Mouse (Mus musculus) granulocyte monocyte progenitor cell, adult 5-6 weeks (primary cell): ENCODE data around the gene Heatr4. TPM values are rescaled to one million over a fixed set of nuclear protein-coding genes. Genes with fewer than 3 reads are reported as not detected.
"Not testable (repeated sequence)": the region's sequence is repeated elsewhere in the genome, so short reads cannot be mapped to it uniquely, and the experiment has no call there.

Source experiments
- ATAC-seq: replicated peaks from 2 replicates; pipeline ENCODE4 v1.8.0; 2016; ENCODE audit warnings: mild to moderate bottlenecking, moderate TSS enrichment, inconsistent platforms; ENCODE audit not compliant: poor library complexity, severe bottlenecking
- total RNA-seq, 2 experiments: library from RNA; stranded (forward) in 1 of 2; stranded (reverse) in 1 of 2; fragments of 200-712, 200-1000 nt in 1 of 2; fragments of >200 nt in 1 of 2; fragmentation: Nextera tagmentation in 1 of 2; gene quantifications; 2 replicates each; pipeline ENCODE4 v1.2.3; 2014 to 2017

The Heatr4 gene
- total RNA-seq, 2 experiments from 2014 or later = not detected

DNA sequence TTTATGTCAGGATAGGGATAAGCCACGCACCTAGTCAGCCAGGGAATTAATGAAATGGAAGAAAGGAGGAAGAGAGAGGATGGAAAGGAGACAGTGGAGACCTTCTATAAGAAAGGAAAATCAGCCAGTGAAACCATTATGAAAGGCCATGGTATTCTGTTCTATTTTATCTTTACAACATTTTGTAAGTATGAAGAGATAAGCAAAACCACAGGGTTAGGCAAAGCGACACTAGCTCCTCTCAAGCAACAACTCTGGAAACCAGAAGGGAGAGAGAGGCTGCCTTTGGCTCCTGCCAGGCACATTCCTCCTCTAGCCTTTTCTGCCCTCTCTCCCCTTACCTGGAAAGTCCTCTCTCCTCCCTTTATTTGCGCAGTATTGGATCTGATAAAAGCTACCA is 42.7 kb downstream of the Heatr4 start:
- no peak for ATAC-seq

DNA sequence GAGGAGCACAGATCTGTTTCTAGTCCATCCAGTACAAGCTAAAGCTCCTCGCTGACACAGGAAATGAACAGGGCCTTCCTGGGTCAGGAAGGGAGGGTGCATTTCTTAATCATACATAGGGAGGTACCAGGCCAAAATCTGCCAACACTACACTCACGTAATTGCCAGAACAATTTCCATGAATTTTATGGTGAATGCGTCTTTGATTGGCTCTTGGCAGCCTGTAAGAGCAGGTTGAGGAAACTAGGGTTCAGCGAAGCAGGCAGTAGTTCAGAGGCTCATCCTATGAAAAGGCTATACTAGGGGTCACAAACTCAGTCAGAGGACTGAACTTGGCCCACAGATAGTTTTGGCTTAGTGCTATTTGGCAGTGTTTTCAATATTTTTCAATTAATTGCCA is 44.6 kb downstream of the Heatr4 start:
- ATAC-seq = peak; percentile 46; the same call in 1 of the 2 replicates

DNA sequence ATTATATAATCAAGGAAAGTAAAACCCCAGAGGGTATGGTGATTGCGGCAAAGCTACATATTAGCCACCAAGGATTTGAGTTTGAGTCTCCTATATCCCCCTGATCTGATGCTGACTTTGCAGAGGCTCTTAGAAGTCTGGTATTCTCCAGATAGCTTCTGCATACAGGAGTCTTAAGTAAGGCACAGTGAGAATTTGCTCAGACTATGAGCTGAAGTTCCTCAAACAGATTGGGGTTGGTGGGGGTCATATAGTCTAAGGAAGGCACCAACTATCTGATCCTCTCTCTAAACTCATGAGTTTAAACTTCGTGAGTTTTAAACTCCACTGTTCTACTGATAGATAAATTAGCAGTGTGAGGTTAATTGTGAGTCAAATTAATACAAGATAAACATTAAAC is 45.3 kb downstream of the Heatr4 start:
- ATAC-seq = 0 out of 2 replicates have a peak, but pooled peaks have one; percentile 27

DNA sequence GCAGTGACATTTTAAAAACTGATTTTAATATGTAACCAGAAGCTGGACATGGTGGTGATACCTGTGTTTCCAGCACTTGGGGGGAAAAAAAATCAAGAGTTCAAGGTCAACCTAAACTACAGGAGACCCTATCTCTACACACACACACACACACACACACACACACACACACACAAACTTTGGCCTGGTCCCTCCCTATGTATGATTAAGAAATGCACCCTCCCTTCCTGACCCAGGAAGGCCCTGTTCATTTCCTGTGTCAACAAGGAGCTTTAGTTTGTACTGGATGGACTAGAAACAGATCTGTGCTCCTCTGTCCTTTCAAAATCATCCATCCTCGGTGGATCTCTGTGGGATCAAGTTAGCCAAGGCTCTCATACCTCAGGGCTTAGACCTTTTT is 46.1 kb downstream of the Heatr4 start:
- ATAC-seq = not testable (repeated sequence)

DNA sequence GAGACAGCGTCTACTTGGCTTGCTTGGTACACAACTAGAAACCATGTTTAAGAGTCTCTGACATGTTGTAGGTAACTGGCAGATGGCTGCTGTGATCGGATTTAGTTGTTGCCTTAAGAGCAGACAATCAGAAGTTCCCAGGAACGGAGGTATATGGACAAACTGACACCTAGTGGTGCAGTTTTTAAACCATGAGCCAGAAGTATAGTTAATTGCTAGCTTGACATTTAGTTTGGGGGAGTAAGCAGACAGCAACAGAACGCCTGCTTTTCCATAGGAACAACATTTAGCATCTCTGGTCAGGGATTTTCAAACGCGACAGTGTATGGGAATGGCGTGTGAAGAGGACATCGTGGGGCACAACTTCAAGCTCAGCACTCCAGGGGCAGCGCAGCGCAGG is 47.1 kb downstream of the Heatr4 start:
- ATAC-seq = no peak

DNA sequence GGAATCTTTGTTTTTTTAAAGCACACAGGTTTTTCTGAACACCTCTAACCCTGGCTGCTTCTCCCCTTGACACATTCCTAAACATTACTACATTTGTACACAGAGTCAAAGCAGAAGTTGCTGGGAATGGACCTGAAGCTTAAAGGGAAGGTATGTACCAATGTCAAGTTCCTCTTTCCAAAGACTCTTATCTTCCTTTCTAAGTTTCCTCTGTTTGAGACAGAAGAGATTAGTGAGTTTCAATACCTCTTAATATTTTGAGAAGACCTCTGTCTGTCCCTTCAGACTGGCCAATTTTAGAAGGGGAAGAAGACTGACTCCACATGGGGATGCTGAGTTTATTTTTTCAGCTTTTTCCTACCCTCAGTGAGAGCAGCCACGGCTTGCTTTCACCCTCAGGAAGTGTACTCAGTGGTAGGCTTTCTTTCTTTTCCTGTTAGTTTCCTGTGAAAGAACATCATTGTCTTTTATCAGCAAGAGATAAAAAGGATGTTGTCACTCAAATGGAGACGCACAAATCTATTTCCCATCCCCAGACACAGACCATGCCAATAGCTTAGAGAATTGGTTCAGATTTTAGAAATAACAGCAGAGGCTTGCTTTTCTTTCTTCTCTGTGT is 55.4 kb downstream of the Heatr4 start:
- ATAC-seq = peak; percentile 92

DNA sequence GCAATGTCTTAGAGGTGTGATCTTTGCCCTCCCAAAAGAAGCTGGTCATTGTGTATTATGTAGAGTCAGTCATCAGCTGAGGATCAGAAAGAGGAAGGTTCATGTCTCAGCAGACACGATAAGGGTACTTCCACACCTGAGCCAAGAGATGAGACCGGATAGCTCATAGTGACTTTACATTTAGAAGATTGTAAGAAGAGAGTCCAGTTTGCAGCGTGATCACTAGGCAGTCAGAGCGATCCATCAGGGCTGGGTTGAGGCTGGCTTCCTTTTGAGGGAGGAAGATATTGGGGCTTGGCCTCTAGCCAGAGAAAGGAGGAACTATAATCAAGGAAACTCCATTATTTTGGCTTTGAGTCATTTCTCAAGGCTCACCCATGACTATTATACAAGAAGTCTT is 56.9 kb downstream of the Heatr4 start:
- peak; percentile 45 for ATAC-seq

DNA sequence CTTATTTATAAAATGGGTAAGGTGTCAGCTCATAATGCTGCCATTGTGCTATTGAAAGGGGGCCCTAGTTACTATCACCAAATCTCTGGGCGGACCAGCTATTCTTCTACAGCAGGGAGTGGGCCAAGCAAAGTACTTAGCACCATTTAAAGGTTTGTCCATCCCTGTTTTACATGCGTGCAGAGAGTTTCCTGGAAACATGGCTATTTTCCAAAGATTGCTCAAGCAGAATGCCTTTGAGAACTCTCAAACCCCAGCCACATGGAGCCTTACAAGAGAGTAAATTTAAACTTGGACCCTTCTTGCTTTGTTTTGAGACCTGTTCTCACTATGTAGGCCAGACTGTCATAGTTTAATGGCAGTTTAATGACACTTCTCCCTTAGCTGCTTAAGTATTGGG is 58.6 kb downstream of the Heatr4 start:
- no peak for ATAC-seq

DNA sequence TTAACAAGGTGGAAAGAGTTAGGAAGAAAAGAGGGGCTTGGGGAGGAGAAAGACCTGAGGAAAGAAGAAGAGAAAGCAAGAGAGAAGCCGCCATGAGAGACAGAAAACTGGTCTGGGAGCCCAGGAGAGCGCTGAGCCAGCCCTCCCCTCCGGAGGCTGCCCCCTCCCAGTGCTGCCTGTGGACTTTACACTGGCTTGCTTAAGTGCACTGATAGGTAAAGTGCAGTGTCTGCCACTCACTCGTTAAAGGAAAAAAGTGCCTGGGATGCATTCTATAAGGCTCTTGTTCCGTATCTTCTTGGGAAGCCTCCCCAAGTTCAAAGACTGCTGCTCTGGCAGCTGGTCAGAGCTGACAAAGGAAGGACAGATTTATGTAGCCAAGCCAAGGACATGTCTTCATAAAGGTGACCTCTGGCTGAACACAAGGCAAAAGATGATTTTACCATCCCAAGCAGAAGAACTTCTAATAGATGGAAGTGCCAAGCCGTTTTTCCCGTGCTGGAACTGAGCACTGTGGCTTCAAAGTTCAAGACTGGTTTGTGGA is 59.4 kb downstream of the Heatr4 start:
- ATAC-seq = no peak

DNA sequence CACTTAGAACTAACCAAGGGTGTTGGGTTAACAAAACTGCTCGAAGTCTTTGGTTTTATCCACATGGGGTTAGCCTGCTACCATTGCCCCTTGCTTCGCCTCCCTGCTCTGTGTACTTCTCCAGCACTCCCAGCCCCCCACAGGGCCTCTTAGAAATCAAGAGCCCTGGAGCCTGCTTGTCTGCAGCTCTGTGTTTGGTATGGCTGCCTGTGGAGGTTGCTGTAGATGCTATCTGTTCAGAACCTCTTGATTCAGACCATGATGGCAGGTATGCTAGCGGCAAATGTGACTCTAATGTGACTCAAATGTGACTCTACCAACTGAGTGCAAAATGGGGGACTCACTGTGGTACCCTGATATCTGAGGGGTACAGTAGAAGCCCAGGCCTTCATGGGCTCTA is 60.3 kb downstream of the Heatr4 start:
- no peak for ATAC-seq

DNA sequence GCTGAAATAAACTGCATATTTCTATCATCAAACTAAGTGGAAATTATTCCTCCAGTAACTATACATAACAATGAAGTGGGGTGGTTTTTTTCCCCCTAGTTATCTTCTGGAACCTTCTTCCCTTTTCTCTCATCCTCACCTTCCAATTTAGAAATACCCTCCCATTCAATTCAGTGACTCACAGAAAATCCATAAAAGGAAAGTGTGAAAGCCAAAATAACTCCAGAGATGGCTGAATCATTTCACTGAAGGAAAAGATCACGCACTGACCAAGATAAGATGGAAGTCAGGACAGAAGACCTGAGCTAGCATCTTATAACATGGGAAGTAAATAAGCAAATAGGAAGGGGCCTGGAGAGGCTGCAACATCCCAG is 61.2 kb downstream of the Heatr4 start:
- no peak for ATAC-seq

DNA sequence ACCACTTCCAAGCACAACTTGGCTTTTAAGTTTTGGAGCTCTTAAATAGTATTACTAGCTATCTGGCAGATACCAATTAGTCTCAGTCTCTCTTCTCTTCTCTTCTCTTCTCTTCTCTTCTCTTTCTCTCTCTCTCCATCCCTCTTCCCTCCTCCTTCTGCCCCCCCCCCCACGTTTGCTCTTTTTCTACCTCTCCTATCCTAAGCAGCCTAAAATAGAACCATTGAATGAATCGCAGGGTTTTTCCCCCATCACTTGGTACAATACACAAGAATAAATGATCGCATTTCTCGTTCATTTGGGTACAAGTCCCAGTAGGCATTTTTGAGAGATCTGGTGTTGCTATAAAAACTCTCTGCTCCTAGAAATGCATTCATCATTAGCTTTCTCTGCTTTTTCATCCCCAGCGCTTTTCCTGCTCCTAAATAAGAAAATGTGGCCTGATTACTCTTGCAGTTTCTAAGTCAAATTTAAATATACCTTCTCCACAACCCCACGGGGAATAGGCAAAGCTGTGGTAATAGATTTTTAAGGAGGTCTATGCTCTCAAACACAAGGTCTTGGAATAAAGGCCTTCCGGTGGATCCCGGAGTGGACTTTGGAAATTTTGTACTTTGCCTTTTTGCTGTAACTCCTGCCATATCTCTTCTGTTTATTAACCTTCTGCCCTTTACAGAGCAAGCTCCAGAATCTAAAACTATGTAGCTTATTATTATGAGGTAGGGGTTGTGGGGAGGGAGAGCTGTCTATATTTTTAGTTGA is 61.7 kb downstream of the Heatr4 start:
- no peak for ATAC-seq

DNA sequence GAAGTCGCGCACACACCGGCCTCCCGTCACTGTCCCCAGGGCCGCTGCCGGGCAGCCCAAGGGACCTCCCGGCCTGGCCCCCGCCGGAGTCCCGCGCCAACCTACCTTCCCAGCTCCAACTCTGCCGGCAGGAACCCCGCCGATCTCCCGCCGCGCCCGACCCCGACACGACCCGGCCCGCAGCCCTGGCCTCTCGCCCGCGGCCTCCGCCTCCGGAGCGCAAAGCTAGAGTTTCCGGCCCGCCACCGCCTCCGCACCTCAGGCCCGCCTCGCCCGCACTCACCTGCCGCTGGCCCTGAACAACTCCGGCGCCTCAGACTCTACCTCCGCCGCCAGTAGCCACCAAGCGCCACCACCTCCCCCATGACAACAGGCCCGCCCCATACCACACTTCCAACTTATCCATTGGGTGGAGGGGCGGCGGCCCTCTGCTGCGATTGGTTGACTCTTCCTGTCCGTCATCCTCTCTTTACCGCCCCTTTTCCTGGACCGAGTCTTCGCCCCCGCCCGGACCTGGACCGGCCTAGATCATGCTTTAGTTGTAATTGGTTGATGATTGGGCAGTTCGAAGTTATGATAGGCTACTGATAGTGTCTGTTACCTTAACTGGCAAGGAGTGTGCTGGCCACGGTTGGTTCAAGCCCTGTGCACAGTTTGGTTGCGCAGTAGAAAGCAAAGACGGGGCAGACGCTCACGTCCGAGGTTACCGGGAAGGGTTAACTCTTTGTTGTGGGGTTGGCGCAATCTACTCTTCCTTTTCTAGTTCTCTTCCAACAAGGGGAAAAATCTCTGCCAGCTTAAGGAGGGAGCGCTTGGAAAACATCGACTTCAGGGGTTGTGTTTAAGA is 62.9 kb downstream of the Heatr4 start, which contains the start of gene Numb:
Gene Numb, minus strand, starts transcription at position 400 of the 847 bp plus-strand sequence.
- ATAC-seq = peak; percentile 98

DNA sequence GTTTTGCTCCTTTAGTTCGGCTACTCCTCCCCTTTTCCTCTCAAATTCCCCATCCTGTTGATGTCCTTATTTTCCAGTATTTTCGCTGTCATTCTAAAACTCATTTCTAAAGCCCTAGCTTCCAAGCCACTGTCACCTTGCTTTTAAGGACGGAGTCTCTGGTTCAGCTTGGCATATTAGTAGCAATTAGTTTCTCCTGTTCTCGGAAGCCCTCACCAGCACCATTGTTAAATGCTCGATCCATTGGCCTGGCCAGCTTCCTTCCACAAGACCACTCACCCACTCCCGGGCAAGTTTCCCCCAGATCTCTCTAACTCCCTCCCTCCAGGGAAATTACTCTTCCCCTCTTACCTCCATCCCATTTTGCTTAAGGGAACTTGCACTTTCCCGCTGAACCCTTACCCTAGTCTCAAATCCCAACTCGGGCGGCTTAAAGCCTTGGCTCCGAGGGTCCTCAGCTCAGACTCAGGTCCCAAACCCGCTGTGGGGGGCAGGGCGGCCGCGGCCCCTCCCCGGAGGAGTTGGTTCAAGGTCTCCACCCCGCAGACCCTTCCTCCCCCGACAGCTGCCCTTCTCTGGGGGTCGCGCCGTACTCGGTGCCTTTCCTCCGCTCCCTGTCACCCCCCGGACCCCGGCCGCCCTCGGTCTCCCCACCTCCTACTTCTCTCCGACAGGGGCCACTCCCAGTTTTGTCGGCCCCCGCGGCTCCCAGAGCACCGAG is 63.8 kb downstream of the Heatr4 start:
- no peak for ATAC-seq

DNA sequence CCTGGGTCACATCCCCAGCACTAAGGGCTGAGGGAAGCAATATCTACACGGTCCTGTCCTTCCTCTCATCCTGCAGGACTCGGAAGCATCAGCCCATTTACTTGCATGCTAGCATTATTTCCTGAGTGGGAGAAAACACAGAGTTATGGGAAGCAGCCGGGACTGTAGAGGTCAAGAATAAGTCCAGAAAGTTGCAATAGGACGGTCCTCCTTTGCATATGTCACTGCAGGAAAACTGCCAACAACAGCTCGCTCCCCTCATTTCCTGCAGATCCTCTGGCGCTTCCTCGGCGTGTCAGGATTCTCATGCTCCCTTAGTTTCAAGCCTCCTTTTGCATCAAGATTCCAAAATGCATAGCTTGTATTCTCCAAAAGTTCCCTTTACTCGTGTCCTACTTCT is 67.8 kb downstream of the Heatr4 start:
- ATAC-seq = no peak

DNA sequence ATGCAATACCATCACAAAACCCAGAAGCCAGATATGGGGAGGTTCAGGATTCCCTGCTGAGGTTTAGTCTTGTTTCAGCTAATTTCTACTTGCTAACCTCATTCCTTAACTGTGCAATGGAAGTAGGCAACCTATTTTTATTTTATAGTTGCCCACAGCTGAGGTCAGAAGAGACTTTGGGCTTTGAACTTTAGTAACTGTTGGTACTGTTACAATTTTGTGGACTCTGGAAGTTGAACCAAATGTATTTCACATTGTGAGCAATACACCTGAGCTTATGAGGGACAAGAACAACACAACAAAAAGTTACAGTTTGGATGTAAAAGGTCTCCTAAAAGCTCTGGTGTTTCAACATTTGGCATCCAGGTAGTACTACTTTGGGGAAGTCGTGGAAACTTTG is 69.9 kb downstream of the Heatr4 start:
- no peak for ATAC-seq

DNA sequence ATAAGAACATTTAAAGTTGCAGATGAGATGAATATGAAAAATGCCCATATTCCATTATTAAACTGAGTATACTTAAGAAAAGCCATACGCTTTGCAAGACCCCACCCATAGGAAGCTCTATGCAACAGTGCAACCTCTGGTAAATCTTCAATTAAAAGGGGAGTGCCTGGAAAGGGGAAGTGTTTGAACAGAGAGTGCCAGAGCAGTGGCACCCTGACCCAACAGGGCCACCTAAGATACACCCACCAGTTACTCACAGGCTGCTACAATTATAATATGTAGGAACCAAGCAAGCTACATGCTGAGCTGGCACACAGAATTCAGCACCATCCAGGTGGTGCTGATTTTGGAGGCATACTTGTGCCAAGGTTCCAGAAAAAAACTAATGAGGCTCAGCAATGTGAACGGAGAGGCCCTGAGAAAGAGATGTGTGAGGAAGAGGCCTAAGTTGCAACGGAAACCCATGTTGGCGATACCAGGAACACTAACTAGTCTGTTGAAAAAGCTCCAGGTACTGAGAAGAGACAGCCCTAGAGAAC is 70.4 kb downstream of the Heatr4 start:
- peak; percentile 98 for ATAC-seq

DNA sequence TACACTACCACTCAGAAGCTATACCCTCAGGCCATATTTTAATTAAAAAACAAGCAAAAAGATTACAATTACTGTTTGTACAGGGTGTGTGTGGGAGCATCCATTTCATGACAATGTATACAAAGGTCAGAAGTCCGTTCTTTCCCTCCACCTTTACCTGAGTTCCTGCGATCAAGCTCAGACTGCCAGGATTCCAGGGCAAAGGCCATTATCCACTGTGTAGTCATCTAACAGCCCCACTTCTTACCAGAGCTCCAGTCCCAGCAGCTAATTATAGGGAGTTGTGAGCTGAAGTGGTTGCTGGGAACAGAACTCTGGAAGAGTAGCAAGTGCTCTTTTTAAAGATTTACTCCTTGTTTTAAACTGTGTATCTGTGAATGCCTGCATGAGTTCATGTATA is 74.2 kb downstream of the Heatr4 start:
- no peak for ATAC-seq
